Mouse (Mus musculus) lung, embryonic 14.5 days (tissue): ENCODE measurements around the gene Rad21l. TPM values are rescaled to one million over a fixed set of nuclear protein-coding genes. Genes with fewer than 3 reads are reported as not detected.

Experiments
- ATAC-seq: fragments of 200-750 bp; cut with Nextera tagmentation; 2 replicates; pipeline ENCODE4 v1.8.0; 2017; ENCODE audit warnings: mild to moderate bottlenecking, moderate TSS enrichment, moderate library complexity; ENCODE audit not compliant: insufficient read depth
- DNase-seq: peaks from one replicate; pipeline ENCODE4 v3.0.0-alpha.2; 2015
- H3K27ac ChIP-seq: fragments of 300-500 bp; sonication (generic); 2 replicates; pipeline ENCODE4 v1.5.1; 2014; ENCODE audit warnings: low read depth, mild to moderate bottlenecking, moderate library complexity
- H3K27me3 ChIP-seq: fragments of 300-500 bp; sonication (generic); 2 replicates; pipeline ENCODE4 v1.6.1; 2014; ENCODE audit warnings: low read length, control low read depth; ENCODE audit not compliant: insufficient read depth
- H3K36me3 ChIP-seq: fragments of 300-500 bp; sonication (generic); 2 replicates; pipeline ENCODE4 v1.6.1; 2014; ENCODE audit warnings: control low read depth; ENCODE audit not compliant: insufficient read depth
- H3K4me1 ChIP-seq: fragments of 300-500 bp; sonication (generic); 2 replicates; pipeline ENCODE4 v1.6.1; 2014; ENCODE audit warnings: antibody characterized with exemption, control low read depth; ENCODE audit not compliant: insufficient read depth
- H3K4me2 ChIP-seq: fragments of 300-500 bp; sonication (generic); 2 replicates; pipeline ENCODE4 v1.6.1; 2014; ENCODE audit warnings: mild to moderate bottlenecking
- H3K4me3 ChIP-seq: fragments of 300-500 bp; sonication (generic); 2 replicates; pipeline ENCODE4 v1.5.1; 2014; ENCODE audit warnings: low read depth, low read length
- H3K9ac ChIP-seq: fragments of 300-500 bp; sonication (generic); 2 replicates; pipeline ENCODE4 v1.6.1; 2014
- H3K9me3 ChIP-seq: fragments of 300-500 bp; sonication (generic); 2 replicates; pipeline ENCODE4 v1.6.1; 2016; ENCODE audit warnings: low read depth, low read length, control low read depth
- CTCF ChIP-seq: IDR thresholded peaks from 2 replicates; pipeline ENCODE4 v1.5.1; 2016; ENCODE audit warnings: antibody characterized with exemption, low read depth
- WGBS: fragments of 180-500 bp; shearing (Covaris S2); extraction: QIAGEN DNeasy Blood & Tissue Kit; methylation state at CpG from one replicate; pipeline ENCODE4 v1.1.7; 2014; 5-methylcytosine and 5-hydroxymethylcytosine counted together
- polyA plus RNA-seq: library from polyadenylated mRNA; unstranded; fragments of >200 nt; fragmentation: Nextera tagmentation; extraction: Ambion mirVana; gene quantifications from 2 replicates; pipeline ENCODE4 v1.2.1, GENCODE M21; 2014

Rad21l gene
- not detected in 2 replicates for polyA plus RNA-seq

DNA sequence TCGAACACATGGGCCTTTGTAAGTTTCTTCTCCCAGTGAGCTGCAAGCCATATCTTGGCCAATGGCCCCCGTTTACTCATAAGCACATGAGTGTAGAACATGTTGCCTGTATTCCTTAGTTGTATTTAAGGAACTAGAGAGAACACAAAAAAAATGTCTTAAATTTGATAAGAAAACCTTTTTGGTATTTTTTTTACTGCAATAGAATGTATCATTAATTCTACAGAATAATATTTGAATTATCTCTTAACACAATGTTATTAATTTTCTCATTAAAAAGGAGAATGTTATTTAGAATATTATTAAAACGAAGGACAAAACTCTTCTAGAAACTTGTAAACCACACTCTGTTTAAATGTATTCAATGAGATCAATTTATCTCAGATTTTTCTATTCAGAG is at the start of gene Rad21l:
Rad21l (minus strand) TSS at position 101 of the 400 bp plus-strand sequence.
- no peaks in the 10 kb centered on the region for H3K4me1 ChIP-seq
- no peak for DNase-seq
- 73% methylated on average over 3 of the region's 3 CpGs for WGBS

DNA sequence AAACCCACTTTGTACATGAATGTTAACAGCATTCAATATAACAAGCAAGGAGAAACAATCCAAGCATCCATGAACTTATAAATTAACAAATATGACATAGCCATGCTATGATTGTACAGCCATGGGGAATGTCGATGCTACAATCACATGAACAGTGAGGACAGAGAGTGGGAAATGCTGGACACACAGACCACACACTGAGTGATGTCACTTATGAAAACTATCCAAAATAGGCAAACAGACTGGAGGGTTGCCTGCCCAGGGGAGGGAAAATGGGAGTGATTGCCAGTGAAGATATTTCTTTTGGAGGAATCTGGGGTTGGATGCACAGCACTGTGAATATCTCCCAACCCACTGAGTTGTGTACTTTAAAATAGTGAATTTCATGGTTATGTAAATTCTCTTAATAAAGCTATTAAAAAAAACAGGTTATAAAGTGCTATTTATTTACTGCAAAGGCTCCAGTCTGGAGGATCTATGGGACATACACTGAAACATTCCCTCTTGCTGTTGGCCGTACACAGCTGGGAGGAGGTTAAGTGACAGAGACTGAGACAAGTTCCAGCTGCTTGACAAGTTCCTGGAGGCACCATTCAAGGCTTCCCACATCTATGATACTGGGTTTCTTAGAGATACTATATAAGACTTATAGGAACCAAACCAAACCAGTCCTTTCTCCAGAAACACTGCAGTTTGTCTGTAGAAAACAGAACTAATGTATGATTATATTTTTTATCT is 48.2 kb upstream of the Rad21l start:
- TF ChIP-seq CTCF = no peak
- peak; percentile 77 for DNase-seq
- H3K36me3 ChIP-seq = peaks cover 36% of the 10 kb centered on the region

More for the DNA sequence above, at the start of gene Rad21l:
- Histone ChIP-seq H3K9me3 (no peaks in the 10 kb centered on the region), H3K9ac (no peak within 1 kb of the TSS), H3K36me3 (no peaks in the 10 kb centered on the region), H3K27me3 (no peaks in the 10 kb centered on the region), H3K4me2 (no peak within 1 kb of the TSS), H3K27ac (no peak within 1 kb of the TSS), H3K4me3 (no peak within 1 kb of the TSS)
- ATAC-seq = no peak
- TF ChIP-seq CTCF = no peak

DNA sequence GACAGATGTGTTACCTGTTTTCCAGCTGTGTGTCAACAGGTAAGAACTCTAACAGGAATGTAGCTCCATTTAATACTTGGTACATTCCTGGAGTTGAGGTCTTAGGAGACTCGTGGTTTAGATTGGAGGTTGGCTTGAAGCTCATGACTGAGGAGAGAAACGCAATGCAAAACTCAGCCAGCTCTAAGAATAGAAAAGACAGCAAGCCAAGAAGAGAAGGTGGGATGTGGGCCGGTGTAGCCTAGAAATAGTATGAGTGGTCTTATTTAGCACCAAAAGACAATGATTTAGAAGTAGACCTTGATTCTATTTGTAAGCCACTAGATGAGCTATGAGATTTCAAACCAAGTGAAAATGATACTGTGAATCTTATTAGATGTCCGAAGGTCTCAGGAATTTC is 47.2 kb upstream of the Rad21l start:
- no peak for DNase-seq
- Histone ChIP-seq H3K9ac (no peak overlapping the region), H3K4me1 (no peaks in the 10 kb centered on the region), H3K9me3 (no peaks in the 10 kb centered on the region), H3K27ac (no peak overlapping the region), H3K36me3 (peaks cover 30% of the 10 kb centered on the region), H3K4me3 (no peak overlapping the region), H3K4me2 (no peak overlapping the region), H3K27me3 (no peaks in the 10 kb centered on the region)
- no peak for ATAC-seq
- no peak for TF ChIP-seq CTCF
- WGBS = 92% methylated on average over 4 of the region's 4 CpGs

More for the DNA sequence above, 48.2 kb upstream of the Rad21l start:
- ATAC-seq = peak; percentile 88
- no peak overlapping the region for H3K4me2 ChIP-seq
- no peaks in the 10 kb centered on the region for H3K9me3 ChIP-seq
- no peaks in the 10 kb centered on the region for H3K27me3 ChIP-seq
- no peak overlapping the region for H3K27ac ChIP-seq
- WGBS = 47% methylated on average over 2 of the region's 2 CpGs
- H3K4me3 ChIP-seq = no peak overlapping the region
- H3K9ac ChIP-seq = no peak overlapping the region
- no peaks in the 10 kb centered on the region for H3K4me1 ChIP-seq

DNA sequence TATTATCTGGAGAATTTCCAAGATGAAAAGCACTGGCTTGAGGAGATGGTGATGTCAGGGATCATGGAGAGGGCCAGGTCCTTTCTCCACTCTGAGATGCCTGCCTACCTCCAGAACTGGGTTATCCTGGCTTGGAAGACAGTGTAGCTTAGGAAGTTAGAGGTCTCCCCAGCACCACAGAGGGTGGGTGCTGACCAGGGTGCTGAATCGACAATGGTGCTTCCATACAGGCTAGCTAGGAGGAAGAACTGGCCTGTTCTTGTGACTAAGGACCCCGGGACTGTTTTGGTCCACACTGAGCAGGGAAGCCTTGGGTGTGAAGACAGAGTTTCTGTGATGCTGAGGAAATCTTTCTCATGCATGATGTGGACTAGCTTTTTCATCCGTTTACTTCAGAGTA is 44.3 kb upstream of the Rad21l start:
- 32% methylated on average over 3 of the region's 3 CpGs for WGBS
- H3K4me3 ChIP-seq = no peak overlapping the region
- H3K4me2 ChIP-seq = no peak overlapping the region
- H3K27ac ChIP-seq = no peak overlapping the region
- H3K9me3 ChIP-seq = no peaks in the 10 kb centered on the region
- ATAC-seq (peak; percentile 44; the same call in 1 of the 2 replicates), DNase-seq (peak; percentile 81)
- H3K9ac ChIP-seq = no peak overlapping the region
- H3K27me3 ChIP-seq = no peaks in the 10 kb centered on the region
- H3K4me1 ChIP-seq = no peaks in the 10 kb centered on the region
- TF ChIP-seq CTCF = no peak
- H3K36me3 ChIP-seq = peaks cover 8% of the 10 kb centered on the region

DNA sequence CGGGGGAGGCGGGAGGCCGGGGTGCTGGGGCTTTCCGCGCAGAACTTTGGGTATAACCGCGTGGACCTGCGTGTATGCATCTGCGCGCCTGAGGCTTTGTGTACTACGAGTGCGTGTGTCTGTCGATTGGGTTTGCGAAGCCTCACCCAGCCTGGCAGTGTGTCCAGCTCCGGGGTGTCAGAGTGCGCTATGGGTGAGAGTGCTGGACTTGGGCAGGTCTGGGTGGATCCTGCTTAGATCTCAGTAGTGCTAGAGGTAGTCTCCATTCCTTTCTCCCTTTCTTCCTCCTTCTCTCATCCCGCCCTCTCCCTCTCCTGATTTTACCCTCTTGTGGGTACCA is 34.5 kb upstream of the Rad21l start:
- H3K4me3 ChIP-seq = peak overlapping the region; percentile 57
- ATAC-seq (peak; percentile 55), DNase-seq (peak; percentile 20)
- H3K27me3 ChIP-seq = peaks cover 36% of the 10 kb centered on the region
- H3K4me1 ChIP-seq = no peaks in the 10 kb centered on the region
- peak overlapping the region; percentile 66 for H3K9ac ChIP-seq
- peak overlapping the region; percentile 99 for H3K4me2 ChIP-seq
- H3K36me3 ChIP-seq = no peaks in the 10 kb centered on the region
- 3% methylated on average over 17 of the region's 17 CpGs for WGBS
- H3K9me3 ChIP-seq = no peaks in the 10 kb centered on the region
- no peak overlapping the region for H3K27ac ChIP-seq
- no peak for TF ChIP-seq CTCF

DNA sequence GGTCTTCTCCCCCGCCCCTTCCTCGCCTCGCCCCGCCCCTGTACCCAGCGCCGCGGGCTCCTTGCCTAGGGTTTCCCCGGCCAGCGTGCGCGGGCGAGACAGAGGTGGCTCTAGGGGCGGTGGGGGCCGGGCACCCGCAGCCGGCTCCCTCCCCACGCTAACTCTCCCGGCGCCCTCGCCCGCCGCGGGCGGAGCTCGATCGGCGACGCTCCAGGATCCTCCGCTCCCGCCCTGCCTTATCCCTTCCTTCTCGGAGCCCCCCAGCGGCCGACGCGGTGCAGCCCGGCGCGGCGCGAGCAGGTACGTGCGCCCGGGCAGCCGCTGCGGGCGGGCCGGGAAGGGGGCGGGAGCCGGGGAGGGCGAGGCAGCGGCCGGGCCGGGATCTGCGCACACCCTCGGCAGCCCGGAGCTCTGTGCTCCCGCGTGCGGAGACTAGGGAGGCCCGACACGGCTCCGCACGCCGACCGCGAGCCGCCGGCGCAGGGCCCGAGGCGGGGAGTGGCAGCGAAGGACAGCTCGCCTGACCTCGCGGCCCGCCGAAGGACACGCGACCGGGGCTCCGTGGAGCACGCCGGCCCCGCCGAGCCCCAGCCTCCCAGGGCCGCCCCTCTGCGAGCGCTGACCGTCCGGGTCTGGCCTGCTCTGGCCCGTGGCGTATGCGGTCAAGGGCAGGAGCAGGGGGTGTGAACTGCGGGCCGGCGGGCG is 34.0 kb upstream of the Rad21l start:
- under 1% methylated on average over 81 of the region's 97 CpGs for WGBS
- H3K4me1 ChIP-seq = no peaks in the 10 kb centered on the region
- peak overlapping the region; percentile 99 for H3K4me2 ChIP-seq
- H3K4me3 ChIP-seq = peak overlapping the region; percentile 57
- peaks cover 36% of the 10 kb centered on the region for H3K27me3 ChIP-seq
- DNase-seq = peak; percentile 73
- no peaks in the 10 kb centered on the region for H3K36me3 ChIP-seq
- peak overlapping the region; percentile 66 for H3K9ac ChIP-seq
- ATAC-seq = peak; percentile 88
- TF ChIP-seq CTCF = peak; percentile 30
- H3K27ac ChIP-seq = no peak overlapping the region
- no peaks in the 10 kb centered on the region for H3K9me3 ChIP-seq

DNA sequence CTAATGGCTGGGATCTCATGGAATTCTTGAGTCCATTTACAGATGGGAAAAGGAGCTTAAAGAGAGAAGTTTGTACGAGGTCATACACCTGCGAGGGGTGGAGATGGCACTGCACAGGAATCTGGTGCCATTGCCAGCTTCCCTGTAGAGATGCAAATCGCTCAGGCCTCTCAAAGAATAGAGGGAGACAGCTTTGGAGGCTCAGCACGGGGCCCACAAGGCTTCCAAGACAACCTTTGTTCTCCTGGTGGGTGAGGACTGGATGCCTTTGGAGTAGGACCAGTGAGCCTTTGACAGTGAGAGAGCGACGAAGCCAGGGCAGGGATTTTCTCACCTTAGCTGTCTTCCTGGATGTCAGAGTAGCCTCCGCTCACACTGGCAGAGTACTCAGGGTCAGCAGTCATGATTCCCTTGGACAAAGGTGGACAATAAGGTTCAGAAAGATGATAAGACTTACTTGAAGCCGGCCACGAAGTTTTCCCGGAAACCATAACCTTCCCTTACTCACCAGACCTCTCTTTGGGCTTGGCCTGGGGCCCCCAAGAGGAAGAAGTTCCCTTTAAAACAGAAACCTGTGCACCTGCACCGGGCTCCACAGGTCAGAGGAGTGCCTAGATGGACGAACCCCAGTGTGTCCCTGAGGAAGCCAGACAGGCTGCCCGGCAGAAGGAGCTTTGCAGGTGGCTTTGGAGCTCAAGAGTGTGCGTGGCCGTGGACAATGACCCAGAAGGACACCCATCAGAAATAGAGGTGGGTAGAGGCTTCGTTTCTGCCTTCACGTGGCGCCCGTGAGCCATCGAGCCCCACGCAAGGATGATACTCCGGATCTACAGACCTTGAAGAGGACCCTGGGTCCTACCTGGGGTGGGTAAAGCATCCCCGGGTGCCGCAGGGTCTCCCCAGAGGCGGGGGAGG is 33.2 kb upstream of the Rad21l start, which contains the start of gene Tmem74b:
Tmem74b (plus strand) TSS at position 778 of the 915 bp plus-strand sequence.
- whole genome bisulfite sequencing = 5% methylated on average over 24 of the region's 25 CpGs
- Histone ChIP-seq H3K9ac (peak within 1 kb of the TSS; percentile 66), H3K4me2 (peak within 1 kb of the TSS; percentile 99), H3K9me3 (no peaks in the 10 kb centered on the region), H3K27me3 (peaks cover 36% of the 10 kb centered on the region), H3K27ac (no peak within 1 kb of the TSS), H3K36me3 (no peaks in the 10 kb centered on the region), H3K4me3 (peak within 1 kb of the TSS; percentile 57), H3K4me1 (no peaks in the 10 kb centered on the region)
- DNase-seq (peak; percentile 4), ATAC-seq (peak; percentile 12; the same call in 1 of the 2 replicates)
- no peak for TF ChIP-seq CTCF
